Mouse (Mus musculus) lung, postnatal 0 days (tissue): ENCODE measurements around the gene Rnf8.

ENCODE experiments used
- CTCF ChIP-seq: IDR thresholded peaks from 2 replicates; pipeline ENCODE4 v1.5.1; 2016; ENCODE audit warnings: antibody characterized with exemption, mild to moderate bottlenecking
- EP300 ChIP-seq: IDR thresholded peaks from 2 replicates; pipeline ENCODE4 v1.6.1; 2016; ENCODE audit warnings: antibody characterized with exemption, mild to moderate bottlenecking, control low read depth

DNA sequence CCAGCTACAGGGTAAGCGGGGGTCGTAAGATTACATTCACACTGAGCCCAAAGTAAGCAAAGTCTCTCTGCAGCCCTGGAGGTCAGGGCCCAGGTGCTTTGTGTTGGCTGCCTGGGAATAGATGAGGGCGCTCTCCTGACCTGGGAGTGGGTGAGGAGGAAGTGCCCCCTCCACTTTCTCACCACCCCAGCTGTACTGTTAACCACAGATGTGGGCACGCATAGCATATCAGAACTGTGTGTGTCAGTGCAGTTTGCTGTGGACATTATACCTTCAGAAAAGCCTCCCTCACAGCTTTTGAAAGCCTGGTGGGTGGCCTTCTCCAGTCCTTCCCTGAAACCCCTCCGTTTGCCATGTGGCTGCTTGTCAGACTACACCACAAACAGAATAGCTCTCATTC, 30.3 kb upstream of the Rnf8 start:
- TF ChIP-seq CTCF (no peak), EP300 (no peak)
